Mouse (Mus musculus) frontal cortex, adult (tissue): Measurements from ENCODE around the gene Ypel2.
"Not testable (repeated sequence)": the region's sequence is repeated elsewhere in the genome, so short reads cannot be mapped to it uniquely, and the experiment has no call there.

ENCODE experiments used
- ATAC-seq: cut with Nextera tagmentation; 2 replicates; pipeline ENCODE4 v1.9.2; 2017; ENCODE audit warnings: mild to moderate bottlenecking, moderate library complexity, mixed read lengths; ENCODE audit not compliant: low TSS enrichment

Gene Ypel2

GRCm38 (mm10) chr11:86993041-86994037 is at the start of gene Ypel2:
Gene Ypel2 (minus strand): TSS chr11:86993707.
- peak; percentile 90 for ATAC-seq

DNA sequence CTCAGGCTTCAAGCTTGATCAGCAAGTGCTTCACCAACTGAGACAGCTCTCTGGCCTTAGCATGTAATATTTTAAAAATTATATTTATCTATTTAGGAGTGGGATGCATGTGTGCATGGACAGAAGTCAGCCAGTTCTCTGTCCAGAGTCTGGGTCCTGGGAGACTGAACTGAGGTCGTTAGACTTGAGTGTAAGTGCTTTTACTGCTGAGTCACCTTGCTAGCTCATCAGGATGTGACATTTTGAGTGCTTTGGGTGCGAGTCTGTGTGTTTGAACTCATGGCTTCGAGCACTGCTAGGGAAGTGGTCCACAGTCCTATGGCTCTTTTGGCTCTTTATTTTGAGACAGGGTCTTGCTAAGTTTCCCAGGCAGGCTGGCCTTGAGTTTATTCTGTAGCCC is 49.5 kb upstream of the Ypel2 start:
- no peak for ATAC-seq

- no peak for ATAC-seq
Measured at GRCm38 (mm10) chr11:87039307-87039963, 45.9 kb upstream of the Ypel2 start.

DNA sequence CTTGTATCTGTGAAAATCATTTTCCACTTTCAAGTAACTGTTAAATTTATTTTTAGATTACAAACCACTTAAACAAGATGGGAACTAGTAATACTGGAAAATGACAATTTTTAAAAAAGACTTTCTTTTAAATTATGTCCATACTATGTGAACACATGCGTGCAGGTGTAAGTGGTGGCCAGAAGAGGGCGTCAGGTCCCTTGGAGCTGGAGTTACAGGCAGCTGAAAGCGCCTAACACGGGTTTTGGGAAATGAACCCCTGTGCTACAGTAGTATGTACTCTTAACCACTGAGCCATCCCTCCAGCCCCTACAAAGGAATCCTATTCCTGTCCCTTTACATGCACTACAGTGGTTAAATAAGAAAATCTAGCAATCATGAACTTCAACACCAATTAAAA is 42.7 kb upstream of the Ypel2 start:
- no peak for ATAC-seq

DNA sequence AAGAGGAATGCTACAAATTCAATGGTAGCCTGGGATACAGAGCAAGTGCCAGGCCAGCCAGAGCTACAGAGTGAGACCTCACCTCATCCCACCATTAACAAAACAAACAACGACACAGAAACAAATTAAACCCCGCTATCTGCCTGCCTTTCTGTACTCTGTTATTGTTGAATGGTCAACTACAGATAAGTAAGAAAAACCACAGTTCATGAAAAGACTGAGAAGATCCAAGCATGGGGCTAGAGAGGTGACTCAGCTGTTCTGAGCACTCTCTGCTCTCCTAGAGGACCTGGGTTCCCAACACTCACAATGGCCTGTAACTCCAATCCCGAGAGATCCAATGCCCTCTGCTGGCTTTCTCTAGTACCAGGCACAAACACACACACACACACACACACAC is 34.7 kb upstream of the Ypel2 start:
- ATAC-seq, result no peak

- ATAC-seq, result no peak
Measured at GRCm38 (mm10) chr11:87026096-87026875, 32.8 kb upstream of the Ypel2 start.

GRCm38 (mm10) chr11:87025351-87025750 is 31.8 kb upstream of the Ypel2 start:
- ATAC-seq, result peak; percentile 23; the same call in 1 of the 2 replicates

DNA sequence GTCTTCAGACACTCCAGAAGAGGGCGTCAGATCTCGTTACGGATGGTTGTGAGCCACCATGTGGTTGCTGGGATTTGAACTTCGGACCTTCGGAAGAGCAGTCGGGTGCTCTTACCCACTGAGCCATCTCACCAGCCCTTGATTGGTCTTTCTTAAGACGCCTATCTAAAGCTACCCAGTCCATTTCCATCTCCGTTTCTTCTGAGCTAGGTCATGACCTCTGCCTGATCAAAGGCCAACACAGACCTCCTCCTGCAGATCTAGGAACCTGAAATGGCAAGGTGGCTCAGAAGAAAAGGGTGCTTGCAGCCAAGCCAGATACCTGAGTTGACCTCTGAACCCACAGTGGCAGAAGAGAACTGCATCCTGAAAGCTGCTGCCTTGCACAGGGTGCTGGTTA is 29.7 kb upstream of the Ypel2 start:
- ATAC-seq, result not testable (repeated sequence)

- ATAC-seq, result no peak
Measured at GRCm38 (mm10) chr11:87022765-87023164, 29.3 kb upstream of the Ypel2 start.

DNA sequence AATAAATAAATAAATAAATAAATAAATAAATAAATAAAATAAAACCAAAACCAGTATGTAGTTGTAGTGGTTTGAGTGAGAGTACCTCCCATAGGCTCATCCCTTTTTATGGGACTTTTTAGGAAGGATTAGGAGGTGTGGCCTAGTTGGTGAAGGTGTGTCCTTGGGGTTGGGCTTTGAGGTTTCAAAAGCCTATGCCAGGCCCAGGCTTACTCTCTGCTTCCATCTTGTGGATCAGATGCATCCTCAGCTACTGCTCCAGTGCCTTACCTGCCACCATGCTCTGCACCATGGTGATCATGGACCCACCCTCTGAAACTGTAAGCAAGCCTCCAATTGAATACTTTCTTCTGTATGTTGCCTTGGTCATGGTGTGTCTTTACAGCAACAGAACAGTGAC is 28.0 kb upstream of the Ypel2 start:
- ATAC-seq, result no peak

GRCm38 (mm10) chr11:87020449-87020848 is 26.9 kb upstream of the Ypel2 start:
- no peak for ATAC-seq

GRCm38 (mm10) chr11:87019431-87019830 is 25.9 kb upstream of the Ypel2 start:
- ATAC-seq, result no peak

DNA sequence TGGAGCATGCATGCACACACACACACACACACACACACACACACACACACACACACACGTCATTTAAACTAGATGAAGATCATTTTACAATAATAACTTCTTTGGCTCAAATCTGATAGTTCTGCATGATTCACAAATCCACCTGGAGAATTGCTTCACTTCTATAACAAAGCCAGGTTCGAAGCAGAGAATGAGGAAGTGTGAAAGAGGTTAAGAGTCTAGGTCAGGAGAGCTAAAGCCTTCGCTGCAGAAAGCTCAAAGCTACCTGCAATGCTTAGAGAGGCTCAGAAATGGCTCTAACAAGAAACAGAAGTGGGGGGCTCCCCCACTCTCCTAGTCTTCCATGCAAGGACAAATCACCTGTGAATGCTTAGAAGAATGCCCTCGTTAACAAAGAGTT is 24.6 kb upstream of the Ypel2 start:
- no peak for ATAC-seq

DNA sequence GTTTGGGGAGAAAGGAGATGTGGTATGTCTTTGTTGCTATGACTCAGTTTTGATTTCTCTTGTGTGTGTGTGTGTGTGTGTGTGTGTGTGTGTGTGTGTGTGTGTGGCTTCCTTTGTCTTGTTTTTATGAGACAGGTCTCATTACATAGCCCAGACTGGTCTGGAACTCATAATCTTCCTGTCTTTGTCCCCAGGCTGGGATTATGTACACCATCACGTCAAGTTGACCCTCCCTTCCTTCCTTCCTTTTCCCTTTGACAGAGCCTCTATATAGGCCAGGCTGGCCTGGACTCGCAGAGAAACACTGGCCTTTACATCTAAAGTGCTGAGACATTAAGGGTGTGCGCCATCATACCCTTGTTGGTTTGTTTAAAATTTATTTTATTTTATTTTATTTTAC is 22.2 kb upstream of the Ypel2 start:
- ATAC-seq, result no peak

- peak; percentile 62; the same call in 1 of the 2 replicates for ATAC-seq
Measured at GRCm38 (mm10) chr11:87010476-87010875, 17.0 kb upstream of the Ypel2 start.

DNA sequence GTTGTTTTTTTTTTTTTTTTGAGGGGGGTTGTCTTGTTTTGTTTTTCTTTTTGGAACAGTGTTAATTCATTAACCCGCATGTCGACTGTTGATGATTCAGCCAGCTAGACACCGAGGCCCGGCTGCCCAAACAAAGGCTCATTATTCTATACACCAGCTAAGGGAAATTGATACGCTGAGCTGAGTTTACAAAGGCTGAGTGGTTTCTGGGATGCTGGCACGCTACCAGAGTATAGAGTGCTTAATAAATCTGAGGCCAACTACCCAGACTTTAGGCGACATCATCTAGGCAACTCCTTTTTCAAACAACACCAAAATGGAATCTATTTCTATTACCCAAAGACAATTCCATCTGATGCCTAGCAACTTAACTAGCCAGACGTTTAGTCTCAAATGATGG is 13.9 kb upstream of the Ypel2 start:
- no peak for ATAC-seq

DNA sequence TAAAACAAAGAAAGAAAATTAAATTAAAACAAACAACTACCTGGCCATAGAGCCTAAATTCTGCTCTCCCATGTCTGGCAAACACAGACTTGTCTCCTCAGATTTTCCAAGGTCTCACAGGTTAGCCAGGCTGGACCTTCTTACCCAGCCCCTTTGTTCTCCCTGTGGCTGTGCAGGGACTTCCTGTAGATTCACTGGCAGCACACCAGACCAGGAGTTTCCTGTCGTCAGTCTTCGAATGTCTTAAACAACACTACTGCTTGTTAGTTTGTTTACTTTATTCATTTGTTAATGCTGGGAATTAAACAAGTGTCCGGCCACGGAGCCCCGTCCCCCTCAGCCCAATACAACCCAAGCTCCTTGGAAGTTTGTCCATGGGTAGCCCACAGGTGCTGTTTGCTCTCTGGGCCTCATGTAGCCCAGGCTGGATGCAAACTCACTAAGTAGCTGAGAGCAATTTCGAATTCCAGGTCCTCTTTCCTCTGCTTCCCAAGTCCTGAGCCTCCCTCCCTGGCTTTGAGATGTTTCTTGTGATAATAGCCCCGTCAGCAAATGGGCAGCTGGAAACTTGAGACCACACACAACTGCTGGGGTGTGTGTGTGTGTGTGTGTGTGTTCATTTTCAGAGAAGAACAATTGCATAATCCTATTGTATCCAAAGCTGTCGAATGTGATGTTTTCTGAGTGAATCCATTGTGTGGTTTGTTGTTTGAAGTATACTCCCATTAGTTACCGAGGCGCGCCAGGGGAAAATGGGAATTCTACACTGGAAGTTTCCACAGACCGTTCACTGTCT is 11.7 kb upstream of the Ypel2 start:
- no peak for ATAC-seq

GRCm38 (mm10) chr11:87002078-87002829 is 8.7 kb upstream of the Ypel2 start:
- ATAC-seq, result 0 out of 2 replicates have a peak, but pooled peaks have one; percentile 41

GRCm38 (mm10) chr11:87001217-87001616 is 7.7 kb upstream of the Ypel2 start:
- no peak for ATAC-seq

DNA sequence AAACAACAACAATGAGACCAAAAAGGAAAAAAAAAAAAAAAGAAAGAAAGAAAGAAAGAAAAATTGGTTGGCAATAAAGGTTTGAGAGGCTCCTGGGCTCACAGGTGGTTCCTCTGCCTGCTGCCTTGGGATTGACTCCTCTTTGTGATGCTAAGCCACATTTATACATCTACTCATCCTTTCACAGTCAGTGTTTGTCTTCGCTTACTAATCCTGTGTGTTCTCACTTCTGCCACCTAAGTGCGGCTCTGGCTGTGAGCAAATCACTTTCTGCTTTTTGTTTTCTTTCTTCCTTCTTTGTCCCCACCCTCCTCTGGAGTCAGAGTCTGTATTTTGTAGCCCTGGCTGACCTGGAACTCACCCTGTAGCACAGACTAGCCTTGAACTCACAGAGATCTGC is 2.8 kb upstream of the Ypel2 start:
- no peak for ATAC-seq
